Mouse (Mus musculus): Measurements from ENCODE around the gene Micu2.

Micu2 gene

DNA sequence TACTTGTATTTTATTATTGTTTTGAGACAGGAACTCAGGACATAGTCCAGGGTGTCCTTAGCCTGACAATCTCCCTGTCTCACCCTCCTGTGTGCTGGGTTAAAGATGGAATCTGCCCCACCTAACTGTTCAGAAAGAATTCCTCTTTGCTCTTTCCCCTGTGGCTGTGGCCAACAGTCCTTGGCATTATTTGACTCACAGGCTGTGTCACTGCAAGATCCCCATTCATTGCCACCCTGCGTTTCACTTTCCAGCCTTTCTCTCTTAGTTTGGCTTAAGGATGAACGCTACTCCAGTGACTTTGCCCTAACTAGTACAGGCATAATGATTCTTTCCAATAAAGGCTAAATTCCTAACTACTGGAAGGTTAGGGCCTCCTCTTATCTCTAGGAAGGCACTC lies 104.7 kb downstream of the Micu2 start:
- no peak for DNase-seq (ENCODE audit: low read depth, low spot score)

DNA sequence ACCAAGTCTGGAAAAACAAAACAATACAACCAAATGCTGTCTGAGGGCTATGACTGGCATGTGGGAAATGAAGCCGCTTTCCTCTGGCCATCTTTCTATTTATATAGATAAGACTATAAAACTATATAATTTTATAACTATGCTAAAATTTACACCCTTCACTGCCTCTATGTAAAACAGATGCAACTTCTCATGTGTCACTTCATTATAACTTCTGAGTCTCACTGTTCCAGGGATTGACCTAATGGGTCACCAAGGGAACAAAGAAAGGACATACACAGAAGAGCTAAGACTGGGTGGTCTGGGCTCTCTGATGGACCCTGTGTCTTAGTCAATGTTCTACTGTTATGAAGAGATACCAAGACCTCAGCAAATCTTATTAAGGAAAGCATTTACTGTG lies 106.1 kb downstream of the Micu2 start:
- DNase-seq (ENCODE audit: low read depth, low spot score): no peak

DNA sequence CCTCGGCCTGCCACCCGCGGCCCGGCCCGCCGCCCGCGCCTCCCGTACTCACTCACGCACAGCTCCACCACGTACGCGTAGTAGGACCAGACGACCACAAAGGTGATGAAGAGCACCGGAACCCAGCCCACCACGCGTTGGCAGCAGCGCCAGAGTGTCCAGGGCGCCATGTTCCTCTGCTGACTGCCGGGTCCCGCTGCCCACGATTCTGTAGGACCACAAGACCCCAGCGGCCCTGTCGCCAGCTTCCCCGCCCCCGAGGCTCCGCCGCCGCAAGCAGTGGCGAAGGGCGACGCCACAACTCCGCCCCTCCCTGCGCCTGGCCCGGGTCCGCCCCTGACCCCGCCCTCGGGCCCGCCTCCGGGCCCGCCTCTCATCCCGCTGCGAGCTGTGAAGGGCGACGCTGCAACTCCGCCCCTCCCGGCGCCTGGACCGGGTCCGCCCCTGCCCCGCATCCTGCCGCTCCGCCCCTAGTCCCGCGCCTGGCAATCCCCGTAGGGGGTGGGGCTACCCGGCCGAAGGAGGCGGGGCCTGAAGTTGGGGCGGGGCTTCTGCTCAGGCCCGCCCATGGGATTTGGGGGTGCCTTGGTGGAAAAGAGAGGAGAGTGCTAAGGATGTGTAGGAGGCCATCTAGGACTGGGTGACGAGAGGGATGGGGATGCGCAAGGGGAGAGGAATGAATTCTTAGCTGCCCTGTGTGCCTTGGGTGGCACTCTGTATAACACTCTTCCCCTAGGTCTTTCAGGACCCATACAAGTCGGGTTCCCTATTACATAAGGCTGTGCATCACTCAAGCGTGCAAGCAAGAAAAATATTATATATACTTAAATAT lies 108.8 kb downstream of the Micu2 start, which contains the start of gene Zdhhc20:
Gene Zdhhc20, minus strand, starts transcription at position 266 of the 832 bp plus-strand sequence.
- peak; percentile 93 for DNase-seq (ENCODE audit: low read depth, low spot score)

DNA sequence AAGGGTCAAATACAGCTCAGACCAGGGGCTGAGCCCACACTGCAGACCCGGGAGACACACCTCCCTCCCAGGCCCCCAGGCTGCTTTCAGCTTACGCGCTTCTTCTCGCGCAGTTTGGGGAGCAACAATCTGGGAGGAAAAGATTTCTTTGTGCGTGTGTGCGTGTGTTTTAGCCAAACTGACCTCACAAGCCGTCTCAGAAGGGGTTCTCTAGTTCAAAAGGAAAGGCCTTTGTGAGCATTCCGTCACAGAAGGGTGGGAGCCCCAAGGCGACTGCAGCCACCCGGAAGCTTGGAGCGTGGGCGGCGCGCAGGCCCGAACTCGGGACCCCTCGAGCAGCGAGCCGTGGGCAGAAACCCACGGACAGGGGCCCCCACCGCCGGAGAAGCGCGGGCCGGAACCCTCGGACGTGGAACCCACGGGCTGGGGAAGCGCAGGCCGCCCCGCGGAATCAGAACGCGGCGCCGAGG lies 109.5 kb downstream of the Micu2 start:
- peak; percentile 87 for DNase-seq (ENCODE audit: low read depth, low spot score)

DNA sequence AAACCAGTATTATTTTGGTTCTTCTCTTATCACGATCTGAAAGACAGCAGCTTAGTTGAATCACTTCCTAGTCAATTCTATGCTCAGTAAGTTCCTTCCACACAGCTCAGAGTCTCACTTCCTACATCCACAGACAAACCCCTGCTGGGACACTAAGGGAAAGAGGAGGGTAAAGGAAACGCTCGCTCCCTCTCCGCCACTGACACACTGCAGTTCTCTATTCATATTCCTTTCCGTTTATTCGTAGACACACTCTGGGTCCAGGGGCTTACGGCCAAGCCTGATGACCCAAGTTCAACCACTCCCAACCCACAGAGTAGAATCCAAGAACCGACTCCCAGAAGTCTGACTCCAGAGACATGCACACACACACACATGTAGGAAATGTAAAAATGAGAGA lies 111.9 kb downstream of the Micu2 start:
- peak; percentile 58 for DNase-seq (ENCODE audit: low read depth, low spot score)

DNA sequence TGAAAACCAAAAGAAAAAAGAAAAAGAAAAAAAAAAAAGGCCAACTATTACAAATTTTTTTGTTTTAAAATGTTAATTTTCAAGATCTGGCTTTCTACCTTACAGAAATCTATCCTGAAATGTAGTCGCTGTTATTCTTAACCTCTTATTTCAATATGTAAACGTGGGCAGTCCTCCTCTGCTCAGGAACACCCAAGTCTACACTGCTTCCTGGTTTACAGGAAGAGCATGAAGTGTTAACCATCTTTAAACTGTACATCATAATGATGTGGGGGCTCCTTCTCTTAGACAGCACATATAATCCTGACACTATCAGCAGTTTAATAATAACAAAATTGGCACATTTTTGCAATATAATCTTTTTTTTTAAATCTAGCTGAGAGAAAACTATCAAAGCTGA lies 113.0 kb downstream of the Micu2 start:
- DNase-seq (ENCODE audit: low read depth, low spot score): no peak

DNA sequence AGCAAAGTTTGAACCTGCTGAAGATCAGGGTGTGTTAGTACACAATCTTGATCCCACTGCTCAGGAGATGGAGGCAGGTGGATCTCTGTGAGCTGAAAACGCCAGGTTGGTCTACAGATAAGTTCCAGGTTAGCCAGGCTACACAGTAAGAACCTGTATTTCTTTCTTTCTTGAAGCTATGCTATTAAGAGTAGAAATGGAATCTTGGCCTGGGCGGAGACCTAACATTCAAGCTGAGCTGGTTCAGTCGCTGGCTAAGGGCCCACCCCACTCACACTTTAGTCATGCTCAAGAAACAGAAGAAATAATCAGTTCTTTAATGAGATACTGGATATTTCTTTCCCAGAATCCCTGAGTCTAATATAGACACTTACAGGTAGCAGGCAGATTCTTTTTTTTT lies 115.7 kb downstream of the Micu2 start:
- no peak for DNase-seq (ENCODE audit: low read depth, low spot score)

DNA sequence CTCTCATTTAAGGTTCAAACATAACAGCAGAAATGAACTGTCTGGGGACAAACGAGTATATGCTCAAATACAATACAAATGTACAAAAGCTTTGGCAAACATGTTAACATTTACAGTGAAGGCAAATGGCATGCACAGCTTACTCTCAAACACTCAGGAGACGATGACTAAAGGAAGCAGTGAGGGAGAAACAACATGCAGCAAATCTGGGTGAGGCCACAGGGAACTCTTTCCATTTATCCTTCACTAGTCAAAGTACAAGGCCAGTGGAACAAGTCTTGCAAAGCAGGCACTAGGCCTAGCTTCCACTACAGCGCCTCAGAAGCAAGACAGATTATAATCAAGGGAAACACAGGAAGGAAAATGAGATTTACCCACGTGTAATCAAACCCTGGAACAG lies 116.3 kb downstream of the Micu2 start:
- DNase-seq (ENCODE audit: low read depth, low spot score): no peak

DNA sequence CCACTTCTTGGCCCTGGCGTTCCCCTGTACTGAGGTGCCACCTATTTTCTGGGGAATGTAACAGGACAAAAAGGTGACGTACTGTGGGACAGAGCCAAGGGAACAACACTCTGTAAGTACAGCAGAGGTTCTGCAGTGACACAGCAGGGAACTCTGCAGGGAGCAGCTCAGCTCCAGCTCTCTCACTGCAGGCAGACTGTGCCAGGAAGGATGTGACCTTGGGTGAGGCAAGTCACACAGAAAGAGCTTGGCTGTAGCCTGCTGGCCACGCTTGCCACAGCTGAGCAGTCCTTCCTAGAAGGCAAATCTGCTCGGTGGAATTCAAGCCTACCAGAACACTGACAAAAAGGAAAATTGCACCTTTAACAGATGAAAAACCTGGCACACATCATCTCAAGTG lies 117.3 kb downstream of the Micu2 start:
- peak; percentile 88 for DNase-seq (ENCODE audit: low read depth, low spot score)

DNA sequence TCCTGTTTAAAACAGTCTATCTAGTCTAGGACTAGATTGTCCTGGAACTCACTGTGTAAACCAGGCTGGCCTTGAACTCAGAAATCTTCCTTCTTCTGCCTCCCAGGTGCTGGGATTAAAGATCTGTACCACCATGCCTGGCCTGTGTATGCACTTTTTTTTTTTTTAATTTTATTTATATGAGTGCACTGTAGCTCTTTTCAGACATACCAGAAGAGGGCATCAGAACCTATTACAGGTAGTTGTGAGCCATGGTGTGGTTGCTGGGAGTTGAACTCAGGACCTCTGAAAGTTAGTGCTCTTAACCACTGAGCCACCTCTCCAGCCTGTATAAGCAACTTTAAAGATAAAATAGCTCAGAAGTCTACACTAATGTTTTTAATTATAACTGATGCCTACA lies 118.0 kb downstream of the Micu2 start:
- no peak for DNase-seq (ENCODE audit: low read depth, low spot score)

DNA sequence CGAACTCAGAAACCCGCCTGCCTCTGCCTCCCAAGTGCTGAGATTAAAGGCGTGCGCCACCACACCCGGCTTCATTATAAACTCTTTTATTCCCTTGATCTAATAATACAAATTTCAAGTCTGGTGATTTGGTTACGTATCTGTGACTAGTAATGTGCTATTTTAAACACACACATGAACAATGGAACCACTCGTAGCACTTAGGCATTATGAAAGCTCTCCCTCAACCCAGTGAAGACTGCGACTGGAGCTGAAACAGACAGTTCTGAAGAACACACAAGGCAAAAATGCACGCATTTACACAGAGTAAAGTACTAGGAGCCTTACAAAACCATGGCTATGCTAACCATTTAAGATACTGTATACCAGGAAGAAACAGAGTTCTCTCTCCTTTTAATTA lies 121.1 kb downstream of the Micu2 start:
- DNase-seq (ENCODE audit: low read depth, low spot score): no peak

DNA sequence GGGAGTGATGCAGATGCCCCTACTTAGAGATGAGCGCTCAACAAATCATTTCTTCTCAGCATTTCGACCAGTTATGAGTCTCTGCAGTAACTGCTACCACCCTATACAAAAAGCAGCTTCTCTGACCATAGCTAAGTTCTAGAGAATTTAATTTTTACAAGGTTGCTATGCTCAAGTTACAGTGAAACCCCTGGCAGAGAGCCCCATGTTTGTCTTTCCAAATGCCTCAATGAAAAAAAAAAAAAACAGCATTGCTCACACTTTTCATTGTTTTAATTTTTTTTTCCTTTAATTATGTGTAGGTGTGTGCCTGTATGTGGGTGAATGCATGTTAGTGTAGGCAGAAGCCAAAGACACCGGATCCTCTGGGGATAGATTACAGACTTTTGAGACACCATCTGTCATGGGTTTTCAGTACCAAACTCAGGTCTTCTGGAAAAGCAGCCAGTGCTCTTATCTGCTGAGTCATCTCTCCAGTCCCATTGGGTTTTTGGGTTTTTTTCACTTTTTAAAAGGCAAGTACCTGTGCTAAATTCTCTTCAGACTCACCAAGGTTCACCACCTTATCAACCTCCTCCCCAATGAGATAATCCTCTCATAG lies 132.3 kb downstream of the Micu2 start:
- no peak for DNase-seq (ENCODE audit: low read depth, low spot score)

All from R1 (cell line).